Mouse (Mus musculus): Measurements from ENCODE around the gene Nptxr. TPM values are rescaled to one million over a fixed set of nuclear protein-coding genes. Genes with fewer than 3 reads are reported as not detected.

The Nptxr gene
- 1 to 10 TPM; 8.2 to 9.5 TPM for total RNA-seq (2021)
- long read RNA-seq, experiment 1, partial matches to known transcripts, result 0 of 4 reads
- long read RNA-seq, experiment 1, other reads (novel, unspliced or antisense), result 4 of 4 reads
- long read RNA-seq, experiment 2, full-length matches to known transcripts, result 2 of 3 reads
- long read RNA-seq, experiment 2, partial matches to known transcripts, result 0 of 3 reads
- long read RNA-seq, experiment 2, other reads (novel, unspliced or antisense), result 1 of 3 reads

DNA sequence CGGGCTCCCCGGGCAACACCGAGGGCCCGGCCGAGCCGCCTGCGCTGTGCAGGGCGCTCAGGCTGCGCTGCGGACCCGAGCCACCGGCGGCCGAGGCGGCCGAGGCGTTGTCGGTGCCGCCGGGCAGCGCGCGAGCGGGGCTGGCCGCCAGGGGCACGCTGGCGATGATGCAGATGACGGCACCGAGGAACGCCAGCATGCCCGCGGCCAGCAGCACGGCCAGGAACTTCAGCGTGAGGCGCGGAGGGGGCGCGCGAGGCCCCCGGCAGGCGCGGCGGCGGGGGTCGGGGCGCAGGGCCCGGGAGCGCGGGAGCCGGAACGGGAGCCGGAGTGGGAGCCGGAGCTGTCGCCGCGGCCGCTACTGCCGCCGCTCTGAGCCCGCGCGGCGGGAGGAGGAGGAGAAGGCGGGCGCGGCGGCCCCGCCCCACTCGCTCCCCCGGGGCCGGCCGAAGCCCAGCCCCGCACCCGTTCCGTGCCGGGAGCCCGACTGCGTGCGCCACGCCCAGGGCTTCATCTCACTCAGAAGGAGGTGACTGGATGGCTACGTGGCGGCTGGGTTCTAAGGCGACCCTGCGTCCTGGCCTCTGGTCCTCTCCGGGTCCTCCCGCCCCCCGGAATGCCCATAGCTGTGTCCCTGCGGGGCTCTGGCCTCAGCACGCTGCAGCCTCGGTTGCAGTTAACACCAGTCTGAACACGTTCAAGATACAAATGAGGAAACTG, at the start of gene Nptxr:
Gene Nptxr (minus strand): TSS at position 415 of the 720 bp plus-strand sequence.
- DNase-seq, result peak; percentile 76

DNA sequence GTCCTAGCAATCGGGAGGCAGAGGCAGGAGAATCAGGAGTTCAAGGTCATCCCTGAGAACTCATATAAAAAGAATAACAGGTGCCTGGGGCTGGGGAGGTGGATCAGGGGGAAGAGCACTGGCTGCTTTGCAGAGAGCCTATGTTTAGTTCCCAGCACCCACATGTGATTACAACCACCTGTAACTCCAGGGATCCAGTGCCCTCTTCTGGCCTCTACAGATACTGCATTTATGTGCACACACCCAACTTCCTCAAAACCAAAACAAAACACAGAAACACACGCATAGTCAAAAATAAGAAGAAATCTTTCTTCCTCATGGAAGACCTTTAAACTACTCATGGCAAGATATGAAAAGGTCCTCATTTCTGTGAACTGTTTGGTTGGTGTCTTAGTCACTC, 45.6 kb upstream of the Nptxr start:
- no peak for DNase-seq

DNA sequence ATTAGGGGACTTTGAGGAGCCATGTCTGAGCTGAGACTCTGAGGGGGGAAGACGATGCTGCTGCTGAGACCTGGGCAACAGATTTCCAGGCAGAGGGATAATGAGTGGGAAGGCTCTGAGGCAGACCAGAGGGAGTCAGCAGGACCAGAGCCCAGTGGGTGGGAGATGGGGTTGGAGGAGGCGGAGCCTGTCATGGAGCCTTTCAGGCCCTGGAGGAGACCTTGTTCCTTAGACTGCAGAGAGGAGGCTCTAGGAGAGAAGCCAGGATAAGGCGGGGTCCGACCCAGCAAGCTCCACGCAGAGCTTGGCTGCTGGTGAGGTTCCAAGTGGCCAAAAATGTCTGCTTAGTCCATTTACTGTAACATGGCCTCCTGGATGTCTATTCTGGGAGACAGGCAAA, 42.5 kb upstream of the Nptxr start:
- peak; percentile 27 for DNase-seq

DNA sequence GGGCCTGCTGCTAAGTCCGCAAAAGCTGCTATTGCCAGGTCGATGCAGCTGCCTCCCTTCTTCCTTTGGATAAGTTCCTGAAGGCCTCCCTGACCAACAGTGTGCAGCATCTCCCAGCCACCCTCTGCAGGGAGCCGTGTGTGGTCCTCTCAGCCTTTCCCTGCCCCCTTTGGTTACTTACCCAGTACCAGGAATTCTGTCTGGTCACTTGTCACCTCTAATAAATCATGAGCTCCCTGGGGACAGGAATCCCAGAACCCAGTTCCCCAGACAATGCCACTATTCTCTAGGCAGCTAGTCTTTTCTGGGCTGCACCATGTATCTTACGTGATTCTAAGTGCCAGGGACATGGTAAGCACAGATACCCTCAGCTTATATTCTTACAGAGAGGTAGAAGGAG, 41.4 kb upstream of the Nptxr start:
- no peak for DNase-seq

DNA sequence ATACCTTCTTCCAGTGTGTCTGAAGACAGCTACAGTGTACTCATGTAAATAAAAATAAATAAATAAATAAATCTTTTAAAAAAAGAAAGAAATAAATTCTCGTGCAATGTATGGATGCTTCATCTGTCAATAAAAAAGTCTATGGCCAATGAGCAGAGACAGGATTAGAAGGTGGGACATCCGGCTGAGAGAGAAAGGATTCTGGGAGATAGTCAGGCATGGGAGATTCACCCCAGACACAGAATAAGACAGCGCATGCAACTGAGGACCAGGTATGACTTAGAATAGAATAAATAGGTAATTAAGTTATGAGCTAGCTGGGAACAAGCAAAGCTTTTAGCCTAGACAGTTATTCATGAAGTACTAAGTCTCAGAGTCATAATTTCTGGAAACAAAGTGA, 38.4 kb upstream of the Nptxr start:
- no peak for DNase-seq

DNA sequence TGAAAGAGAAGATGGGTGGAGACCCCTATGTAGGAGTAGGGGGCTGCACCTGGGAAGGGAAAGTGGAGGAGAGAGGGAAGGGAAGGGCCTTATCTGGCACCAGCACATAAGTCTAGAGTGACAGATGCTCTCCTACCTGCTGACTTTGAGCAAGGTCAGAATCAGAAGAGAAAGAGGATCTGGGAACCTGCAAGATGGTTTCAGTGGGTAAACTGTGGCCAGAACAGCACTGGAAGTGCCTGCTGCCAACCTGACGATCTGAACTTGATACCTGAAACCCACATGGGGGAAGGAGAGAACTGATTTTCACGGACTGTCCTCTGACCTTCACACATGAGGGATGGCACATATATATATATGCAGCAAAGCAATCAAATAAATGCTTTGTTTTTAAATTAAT, 35.7 kb upstream of the Nptxr start:
- DNase-seq, result no peak

DNA sequence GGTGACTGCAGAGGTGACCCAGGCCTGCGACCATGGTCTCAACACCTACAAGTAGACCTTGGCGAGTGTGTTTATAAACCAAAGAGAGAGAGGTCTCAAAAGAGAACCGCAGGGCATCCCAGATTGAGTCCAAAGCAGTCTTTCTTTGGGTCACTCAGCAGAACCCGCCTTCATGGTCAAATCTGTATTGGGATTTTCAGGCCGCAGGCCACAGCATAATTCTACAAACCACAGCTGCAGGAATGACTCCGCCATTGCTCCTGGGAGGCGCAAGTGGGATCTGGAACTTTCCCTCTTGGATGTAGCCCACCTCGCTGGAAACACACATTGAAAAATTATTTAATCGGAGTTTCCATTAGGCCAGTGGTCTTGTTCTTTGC, 30.3 kb upstream of the Nptxr start:
- no peak for DNase-seq

DNA sequence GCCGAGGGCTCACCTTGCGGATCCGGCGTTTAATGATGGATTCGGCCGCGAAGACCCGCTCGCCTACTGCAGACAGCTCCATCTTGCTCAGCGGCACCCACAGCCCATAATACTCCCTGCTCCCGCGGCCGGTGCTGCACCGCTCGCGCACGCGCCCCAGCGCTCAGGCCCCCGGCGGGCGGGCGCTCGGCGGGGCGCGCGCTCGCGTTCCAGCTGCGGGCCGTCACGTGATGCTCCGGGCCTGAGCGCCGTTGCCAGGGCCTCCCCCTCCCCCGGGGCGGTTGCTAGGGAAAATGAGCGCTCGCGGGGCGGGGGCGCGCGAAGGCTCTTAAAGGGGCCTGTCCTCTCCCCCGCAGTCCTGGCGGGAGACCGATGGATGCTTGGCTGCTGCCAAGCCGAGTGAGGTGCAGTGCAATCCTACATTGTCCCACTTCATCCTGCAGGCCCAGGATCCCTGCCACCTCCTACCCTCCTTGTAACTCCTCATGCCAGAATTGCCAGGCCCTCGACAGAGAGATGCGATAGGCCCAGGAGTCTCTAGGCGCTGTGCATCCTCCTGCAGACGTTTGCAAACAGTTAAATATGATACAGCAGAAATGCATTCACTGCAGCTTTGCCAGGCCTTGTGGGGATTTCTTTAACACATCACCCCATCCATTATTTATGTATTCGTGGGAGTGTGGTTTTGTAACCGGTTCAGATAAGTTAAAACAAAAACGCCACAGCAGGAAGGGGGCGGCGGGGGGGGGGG, 29.7 kb upstream of the Nptxr start, which contains the start of the genes Npcd and Cbx6:
Gene Npcd (minus strand): TSS at position 108 of the 751 bp plus-strand sequence.
Gene Cbx6 (minus strand): TSS at position 559 of the 751 bp plus-strand sequence.
- peak; percentile 98 for DNase-seq

DNA sequence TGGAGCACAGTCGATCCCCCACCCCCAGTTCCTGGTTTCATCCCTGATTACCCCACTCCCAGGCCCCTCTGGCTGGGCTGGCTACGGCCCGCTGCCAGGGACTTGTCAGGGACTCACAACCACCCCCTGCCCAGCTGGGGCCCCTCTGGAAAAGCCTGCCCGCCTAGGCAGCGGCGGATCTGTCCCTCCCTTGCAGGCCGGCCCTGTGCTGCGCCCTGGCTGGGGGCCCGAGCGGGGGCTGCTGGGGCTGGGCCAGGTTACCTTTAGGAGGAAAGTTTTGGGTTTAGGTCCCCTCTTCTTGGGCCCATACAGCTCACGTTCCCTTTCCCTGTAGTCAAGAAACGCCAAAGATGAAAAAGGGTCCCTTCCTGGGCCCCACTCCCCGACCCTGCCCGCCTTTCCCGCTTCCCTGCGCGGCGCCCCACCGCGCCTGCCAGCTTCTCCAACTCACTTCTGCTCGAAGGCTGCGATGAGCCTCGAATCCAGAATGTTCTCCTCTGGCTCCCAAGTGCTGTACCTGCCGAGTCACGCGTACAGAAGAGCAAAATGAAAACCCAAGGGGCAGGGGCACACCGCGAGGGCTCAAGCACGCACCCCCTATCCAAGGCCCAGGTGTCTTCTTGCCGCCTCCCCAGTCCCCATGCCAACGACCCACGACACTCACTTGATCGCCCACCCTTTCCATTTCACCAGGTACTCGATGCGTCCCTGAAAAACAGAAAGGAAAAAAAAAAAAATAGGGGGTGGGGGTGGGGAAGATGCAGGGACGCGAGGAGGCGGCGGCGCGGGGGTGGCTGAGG, 28.9 kb upstream of the Nptxr start:
- peak; percentile 57 for DNase-seq

DNA sequence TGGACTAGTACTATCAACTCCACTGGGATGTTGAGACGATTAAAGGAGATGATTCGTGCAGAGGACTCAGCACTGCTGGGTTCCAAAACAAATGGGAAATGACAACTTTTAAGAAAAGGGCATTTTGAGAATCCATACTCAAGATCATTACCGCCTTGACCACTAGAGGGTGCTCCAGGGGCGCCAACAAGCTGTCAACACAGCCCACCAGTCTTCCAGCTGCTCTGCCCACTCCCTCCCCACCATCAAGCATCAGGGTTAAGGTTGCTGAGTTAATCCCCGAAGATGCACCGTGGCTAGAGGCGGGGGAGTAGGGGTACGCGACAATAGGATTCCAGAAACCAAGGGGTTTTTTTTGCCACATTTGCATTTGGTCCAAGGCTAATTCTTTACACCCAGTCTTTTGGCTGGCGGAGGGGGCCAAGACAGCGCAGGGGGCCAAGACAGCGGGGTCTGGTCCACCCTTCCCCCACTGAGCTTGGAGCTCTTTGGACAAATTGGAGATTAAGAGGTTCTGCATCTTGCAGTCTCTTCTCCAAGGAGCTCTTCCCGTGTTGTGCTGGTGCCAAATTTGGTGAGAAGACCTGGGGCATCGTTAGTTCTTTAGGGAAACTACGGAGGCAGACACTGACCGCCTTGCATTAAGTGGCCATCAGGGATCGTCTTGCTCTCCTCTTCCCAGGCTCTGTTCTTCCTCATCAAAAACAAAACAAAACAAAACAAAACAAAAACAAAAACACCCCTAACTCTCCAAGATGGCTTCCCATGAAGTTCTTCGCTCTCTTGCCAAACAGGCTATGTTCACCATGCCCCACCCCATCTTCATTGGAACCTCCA, 27.7 kb upstream of the Nptxr start:
- peak; percentile 87 for DNase-seq

DNA sequence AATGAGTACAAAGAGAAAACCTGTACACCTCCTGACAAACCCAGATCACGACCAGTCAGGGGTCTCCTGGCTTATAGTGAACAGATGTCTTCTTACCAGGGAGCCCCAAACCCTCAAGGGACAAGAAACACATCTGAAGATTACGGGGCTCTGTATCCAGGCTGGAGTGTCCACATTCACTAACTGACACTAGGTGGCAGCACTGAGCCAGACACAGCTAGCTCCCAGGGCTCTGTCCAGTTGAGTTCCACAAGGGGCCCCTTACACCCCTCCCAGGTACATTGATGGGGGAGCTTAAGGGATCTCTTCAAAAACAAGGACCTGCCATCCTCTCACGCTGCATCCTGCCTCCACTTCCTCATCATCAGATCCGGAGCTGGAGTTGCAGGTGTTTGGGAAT, 25.8 kb upstream of the Nptxr start:
- DNase-seq, result peak; percentile 82

DNA sequence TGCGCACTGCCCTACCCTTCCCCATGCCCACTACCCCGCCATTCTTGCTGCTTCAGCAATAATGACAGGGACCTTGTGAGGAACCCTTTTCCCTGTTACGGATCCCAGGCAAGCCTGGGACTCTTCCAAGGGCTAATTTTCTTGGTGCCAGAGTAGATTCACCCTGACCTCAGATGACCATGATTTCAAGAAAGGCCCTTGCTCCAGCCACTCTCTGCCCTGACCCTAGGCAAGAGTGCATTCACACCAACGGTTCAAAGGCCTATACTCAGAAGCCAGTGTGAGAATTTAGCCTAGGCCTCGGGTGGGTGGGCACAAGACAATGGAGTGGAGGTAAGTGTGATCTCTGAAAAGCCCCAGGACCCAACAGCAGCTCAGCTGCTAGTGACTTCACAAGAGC, 24.9 kb upstream of the Nptxr start:
- DNase-seq, result no peak

DNA sequence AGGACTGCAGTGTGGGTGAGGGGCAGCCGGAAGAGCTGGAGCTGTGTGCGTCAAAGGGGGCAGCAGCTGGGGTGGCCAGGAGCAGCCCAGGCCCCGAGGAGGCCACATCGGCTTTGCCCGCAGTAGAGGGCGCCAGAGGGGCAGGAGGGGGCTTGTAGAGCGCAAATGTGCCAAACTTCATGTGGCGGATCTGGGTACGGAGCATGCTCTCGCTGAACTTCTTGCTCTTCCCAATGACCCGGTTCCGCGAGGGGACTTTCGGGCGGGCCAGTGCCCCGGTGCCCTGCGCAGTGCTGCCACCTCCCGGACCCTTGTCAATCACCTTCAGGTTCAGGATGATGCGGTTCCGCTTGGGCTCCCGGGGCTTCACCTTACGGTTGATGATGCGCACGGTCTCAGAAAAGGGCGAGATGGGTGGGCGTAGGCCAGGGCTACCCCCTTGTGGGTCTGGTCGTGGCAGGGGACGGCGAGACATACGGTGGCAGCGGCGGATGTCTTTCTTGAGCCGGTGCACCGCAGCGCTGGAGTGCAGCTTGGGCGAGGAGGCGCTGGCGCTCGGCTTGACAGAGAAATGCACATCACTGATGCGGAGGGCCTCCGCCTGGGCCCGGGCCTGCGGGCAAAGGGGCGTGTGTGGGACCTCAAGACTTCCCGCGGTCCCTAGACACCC, 23.9 kb upstream of the Nptxr start:
- DNase-seq, result peak; percentile 47

DNA sequence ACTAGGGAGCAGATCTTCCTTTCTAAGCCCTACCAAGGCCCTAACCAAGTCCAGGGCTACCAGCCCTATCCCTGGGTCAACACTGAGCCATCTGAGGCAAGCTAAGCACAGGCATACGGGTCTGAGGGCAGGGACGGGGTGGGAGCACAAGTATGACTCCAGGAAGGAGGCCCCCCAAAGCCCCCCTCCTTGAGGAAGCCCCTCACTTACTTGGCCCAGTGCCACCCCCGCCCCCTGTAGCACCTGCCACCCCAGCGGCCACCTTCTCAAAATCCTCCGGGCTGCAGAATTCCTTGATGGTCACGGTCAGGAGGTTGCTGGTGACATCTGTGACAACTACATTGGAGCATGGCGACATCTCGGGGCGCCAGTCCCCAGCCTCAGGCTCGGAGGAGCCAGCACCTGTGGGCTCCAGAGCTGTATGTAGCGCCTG, 23.2 kb upstream of the Nptxr start:
- no peak for DNase-seq

DNA sequence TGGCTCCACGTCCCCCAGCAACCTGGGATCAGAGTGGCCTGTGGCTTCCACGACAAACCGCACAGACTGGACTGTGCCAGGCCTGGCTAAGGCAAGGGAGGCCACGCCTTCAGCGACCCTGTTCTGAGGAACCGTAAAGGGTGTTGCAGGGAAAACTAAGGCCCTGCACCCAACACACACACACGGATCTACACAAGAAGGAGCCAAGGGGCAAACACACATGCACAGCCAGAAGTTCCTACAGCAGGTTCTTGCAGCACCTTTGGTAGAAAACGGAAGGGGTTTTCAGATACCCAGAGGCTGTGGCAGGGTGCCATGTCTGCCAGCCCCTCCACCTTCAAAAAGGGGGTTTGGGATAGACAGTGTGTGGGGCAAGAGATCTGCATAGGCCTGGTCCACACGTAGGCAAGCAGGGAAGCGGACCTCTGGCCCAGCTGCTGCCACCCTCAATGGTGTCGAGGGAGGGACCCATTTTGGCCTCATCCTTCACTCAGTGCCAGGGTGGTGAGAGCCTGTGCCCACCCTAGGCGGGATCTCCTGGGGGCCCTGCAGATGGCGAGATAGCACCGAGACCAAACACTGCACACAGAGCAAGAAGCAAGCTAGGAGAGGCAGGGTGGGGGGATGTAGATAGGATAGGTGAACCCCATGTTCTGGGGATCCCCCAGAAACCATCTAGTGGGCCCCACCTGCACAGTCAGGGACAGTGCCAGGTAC, 22.7 kb upstream of the Nptxr start:
- DNase-seq, result no peak

DNA sequence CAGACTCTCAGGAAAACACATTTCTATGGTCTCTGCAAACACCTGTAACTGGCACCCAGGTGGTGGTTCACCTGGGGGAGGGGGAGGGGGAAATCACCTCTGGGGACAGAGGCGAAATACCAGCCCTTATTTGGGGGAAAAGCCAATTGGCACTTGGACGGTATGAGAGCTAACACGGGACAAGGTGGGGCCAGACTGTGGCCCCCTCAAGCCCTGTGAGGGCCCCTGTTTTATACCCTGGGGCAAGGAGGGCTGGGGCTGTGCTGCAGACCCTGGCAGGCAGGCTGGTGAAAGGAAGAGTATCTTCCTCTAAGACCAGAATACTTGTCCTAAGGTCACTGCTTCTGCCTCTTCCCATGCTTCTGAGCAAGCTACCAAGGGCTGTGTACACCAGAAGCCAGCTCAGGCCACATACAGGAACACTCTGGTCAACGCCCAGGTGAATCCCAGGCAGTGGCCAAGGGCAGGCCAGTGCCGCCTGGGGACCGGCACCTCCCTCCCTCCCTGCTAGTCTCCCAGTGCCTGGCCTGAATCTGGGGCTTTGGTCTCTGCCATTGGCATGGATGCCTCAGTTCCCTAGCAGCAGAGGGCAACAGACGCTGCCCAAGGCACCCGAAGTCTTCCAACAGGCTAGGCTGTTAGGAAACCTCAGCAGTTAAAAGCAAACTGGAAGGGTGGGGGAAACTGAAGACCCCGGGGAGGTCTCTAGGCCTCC, 21.8 kb upstream of the Nptxr start:
- no peak for DNase-seq

DNA sequence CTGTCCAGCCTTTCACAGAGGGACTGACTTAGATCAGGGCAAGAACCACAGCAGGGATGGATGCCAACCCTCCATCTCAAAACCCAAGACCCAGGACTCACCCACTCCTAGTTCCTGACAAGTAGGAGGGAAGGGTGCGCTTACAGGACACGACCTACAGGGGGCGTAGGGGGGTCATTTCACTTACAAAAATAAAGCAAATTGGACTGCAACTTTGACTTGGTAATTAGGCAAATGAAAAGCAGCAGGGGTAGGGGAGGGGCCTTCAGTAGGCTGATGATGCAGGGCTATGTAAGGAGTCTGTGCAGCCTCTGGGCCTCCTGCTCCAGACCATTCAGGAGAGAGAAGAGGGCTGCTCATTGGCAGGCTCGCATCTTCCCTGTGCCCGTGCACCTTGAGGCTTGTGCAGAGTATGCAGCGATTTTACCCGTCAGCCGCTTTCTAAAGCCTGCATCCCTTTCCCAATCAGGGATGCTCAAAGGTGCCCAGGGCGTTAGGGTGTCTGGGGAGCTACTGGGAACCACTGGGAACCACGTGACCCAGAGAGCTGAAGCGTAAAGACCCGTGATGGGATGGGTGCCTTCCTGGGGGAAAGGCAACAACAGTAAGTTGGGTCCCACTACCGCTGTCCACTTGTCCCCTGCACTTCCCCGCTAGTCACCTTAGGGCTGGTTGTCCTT, 20.7 kb upstream of the Nptxr start:
- DNase-seq, result no peak

DNA sequence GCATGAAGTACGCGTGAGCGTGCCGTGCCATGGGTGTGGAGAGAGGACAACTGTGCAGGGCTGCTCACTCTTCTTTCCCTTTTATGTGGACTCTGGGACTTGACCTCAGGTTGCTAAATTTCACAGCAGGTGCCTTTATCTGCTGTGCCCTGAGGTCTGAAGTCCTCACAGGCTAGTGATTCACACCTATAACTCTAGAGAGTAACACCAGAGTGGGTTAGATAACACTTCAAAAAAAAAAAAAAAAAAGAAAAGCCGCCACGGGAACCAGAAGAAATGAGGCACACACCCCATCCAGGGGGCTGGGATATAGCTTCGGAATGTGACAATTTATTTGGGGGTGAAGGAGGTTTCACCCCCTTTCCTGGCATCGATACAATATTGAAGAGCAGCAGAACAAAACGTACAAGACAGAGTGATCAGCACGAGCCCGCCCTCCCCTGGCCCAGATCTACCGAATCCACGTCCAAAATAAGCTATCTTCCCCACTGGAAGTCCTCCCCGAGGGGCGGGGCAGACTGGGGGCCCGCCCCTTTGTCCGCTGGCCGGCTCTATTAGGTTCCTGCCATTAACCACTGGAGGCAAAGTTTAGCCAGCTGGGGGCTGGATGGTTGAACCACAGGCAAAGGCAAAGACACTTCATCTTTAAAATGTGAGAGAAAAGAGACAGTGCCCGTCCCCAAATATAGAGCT, 19.2 kb upstream of the Nptxr start:
- peak; percentile 75 for DNase-seq

All from adrenal gland, postnatal 10 days (tissue).